Mouse (Mus musculus) embryonic fibroblast, embryonic 13.5 days (primary cell): ENCODE results near the gene Slc39a11. TPM values are rescaled to one million over a fixed set of nuclear protein-coding genes. Genes with fewer than 3 reads are reported as not detected.

Source experiments
- H3K27ac ChIP-seq: 2 replicates; pipeline ENCODE4 v1.5.1; 2012; ENCODE audit warnings: low read length, control low read depth, inconsistent platforms; ENCODE audit not compliant: insufficient read depth
- H3K4me1 ChIP-seq: 2 replicates; pipeline ENCODE4 v1.6.1; 2011; ENCODE audit warnings: low read length; ENCODE audit not compliant: control insufficient read depth, insufficient read depth
- H3K4me3 ChIP-seq: 2 replicates; pipeline ENCODE4 v1.5.1; 2011; ENCODE audit warnings: mild to moderate bottlenecking, control low read depth, low read length; ENCODE audit not compliant: insufficient read depth
- CTCF ChIP-seq: IDR thresholded peaks from 2 replicates; pipeline ENCODE4 v1.5.1; 2011; ENCODE audit warnings: mild to moderate bottlenecking, control low read depth, low read length, moderate library complexity, borderline replicate concordance; ENCODE audit not compliant: insufficient read depth
- POLR2A ChIP-seq: IDR thresholded peaks from 2 replicates; pipeline ENCODE4 v1.6.1; 2011; ENCODE audit warnings: low read depth, mild to moderate bottlenecking, control low read depth, low read length, moderate library complexity
- polyA plus RNA-seq: library from polyadenylated mRNA; stranded (reverse); fragments of >200 nt; gene quantifications from 2 replicates; pipeline ENCODE4 v1.2.4, GENCODE M21; 2011; ENCODE audit warnings: low read depth; ENCODE audit not compliant: missing spikeins, insufficient read length

The Slc39a11 gene
- polyA plus RNA-seq, 1 experiment = 21.4 TPM

- Histone ChIP-seq H3K4me1 (no peaks in the 10 kb centered on the region), H3K4me3 (no peak overlapping the region), H3K27ac (no peak overlapping the region)
- TF ChIP-seq POLR2A (no peak), CTCF (no peak)
Observed at GRCm38 (mm10) chr11:113520373-113520772, 129.5 kb downstream of the Slc39a11 start.

- Histone ChIP-seq H3K4me1 (no peaks in the 10 kb centered on the region), H3K4me3 (no peak overlapping the region), H3K27ac (no peak overlapping the region)
- TF ChIP-seq POLR2A (no peak), CTCF (no peak)
Observed at GRCm38 (mm10) chr11:113519973-113520372, 129.9 kb downstream of the Slc39a11 start.

GRCm38 (mm10) chr11:113518176-113518575 is 131.7 kb downstream of the Slc39a11 start:
- H3K4me3 ChIP-seq = no peak overlapping the region
- TF ChIP-seq CTCF = no peak
- no peak for TF ChIP-seq POLR2A
- H3K4me1 ChIP-seq = no peaks in the 10 kb centered on the region
- no peak overlapping the region for H3K27ac ChIP-seq

GRCm38 (mm10) chr11:113516156-113516555 is 133.7 kb downstream of the Slc39a11 start:
- Histone ChIP-seq H3K4me1 (no peaks in the 10 kb centered on the region), H3K4me3 (no peak overlapping the region), H3K27ac (no peak overlapping the region)
- TF ChIP-seq POLR2A (no peak), CTCF (no peak)

DNA sequence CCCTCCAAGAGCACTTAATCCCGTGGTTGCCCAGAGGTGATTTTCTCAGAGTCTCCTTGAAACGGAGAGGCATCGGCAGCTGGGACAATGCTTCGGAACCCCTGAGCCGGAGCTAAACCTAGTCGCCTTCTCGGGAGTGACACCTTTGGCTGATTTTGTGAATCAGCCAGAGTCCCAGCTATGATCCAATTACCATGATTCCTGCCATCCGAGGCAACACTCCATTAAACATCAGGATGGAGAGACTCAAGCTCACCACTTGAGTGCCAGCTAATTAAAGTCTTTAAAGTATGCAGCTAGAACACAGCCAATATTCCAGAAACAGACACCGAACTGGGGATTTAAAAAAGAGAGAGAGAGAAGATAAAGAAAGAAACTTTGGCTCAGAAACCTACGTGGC is 136.9 kb downstream of the Slc39a11 start:
- no peak for TF ChIP-seq CTCF
- TF ChIP-seq POLR2A = no peak
- Histone ChIP-seq H3K4me1 (no peaks in the 10 kb centered on the region), H3K27ac (no peak overlapping the region), H3K4me3 (no peak overlapping the region)

GRCm38 (mm10) chr11:113512150-113512549 is 137.7 kb downstream of the Slc39a11 start:
- Histone ChIP-seq H3K4me1 (no peaks in the 10 kb centered on the region), H3K4me3 (no peak overlapping the region), H3K27ac (no peak overlapping the region)
- TF ChIP-seq POLR2A (no peak), CTCF (no peak)

DNA sequence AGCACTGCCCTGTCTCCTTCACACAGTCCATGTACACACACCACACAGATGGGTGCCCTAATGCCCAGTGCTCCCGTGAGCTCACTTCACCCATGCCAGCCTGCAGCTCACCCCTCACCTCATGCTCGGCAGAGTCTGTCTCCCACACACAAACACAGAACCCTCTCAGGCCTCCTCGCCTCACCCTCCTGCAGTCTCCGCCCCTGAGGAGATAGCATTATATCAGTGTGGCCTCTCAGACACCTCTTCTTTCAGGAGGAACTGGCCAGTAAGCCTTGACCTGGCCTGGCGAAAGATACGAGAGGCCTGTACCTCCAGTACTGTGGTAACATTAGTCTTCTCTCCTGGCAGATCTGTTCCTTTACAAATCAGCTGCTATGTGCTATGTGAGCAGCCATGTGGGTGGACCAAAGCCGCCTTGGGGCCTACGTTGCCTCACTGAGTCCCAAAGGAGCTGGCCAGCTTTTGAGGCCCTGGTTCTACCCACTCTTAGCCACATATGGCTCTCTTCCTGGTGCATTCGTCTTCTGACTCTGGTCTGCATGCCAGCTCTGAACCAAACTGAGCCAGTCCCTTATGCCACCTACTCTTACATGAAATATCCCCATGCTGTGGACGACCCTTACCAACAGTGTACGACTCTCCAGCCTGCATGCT is 138.8 kb downstream of the Slc39a11 start:
- TF ChIP-seq POLR2A (no peak), CTCF (no peak)

GRCm38 (mm10) chr11:113510249-113510648 is 139.6 kb downstream of the Slc39a11 start:
- TF ChIP-seq CTCF = no peak
- no peak for TF ChIP-seq POLR2A
- Histone ChIP-seq H3K4me1 (no peaks in the 10 kb centered on the region), H3K4me3 (no peak overlapping the region), H3K27ac (no peak overlapping the region)

More for the DNA sequence above, 138.8 kb downstream of the Slc39a11 start:
- Histone ChIP-seq H3K4me1 (no peaks in the 10 kb centered on the region), H3K27ac (no peak overlapping the region), H3K4me3 (no peak overlapping the region)

DNA sequence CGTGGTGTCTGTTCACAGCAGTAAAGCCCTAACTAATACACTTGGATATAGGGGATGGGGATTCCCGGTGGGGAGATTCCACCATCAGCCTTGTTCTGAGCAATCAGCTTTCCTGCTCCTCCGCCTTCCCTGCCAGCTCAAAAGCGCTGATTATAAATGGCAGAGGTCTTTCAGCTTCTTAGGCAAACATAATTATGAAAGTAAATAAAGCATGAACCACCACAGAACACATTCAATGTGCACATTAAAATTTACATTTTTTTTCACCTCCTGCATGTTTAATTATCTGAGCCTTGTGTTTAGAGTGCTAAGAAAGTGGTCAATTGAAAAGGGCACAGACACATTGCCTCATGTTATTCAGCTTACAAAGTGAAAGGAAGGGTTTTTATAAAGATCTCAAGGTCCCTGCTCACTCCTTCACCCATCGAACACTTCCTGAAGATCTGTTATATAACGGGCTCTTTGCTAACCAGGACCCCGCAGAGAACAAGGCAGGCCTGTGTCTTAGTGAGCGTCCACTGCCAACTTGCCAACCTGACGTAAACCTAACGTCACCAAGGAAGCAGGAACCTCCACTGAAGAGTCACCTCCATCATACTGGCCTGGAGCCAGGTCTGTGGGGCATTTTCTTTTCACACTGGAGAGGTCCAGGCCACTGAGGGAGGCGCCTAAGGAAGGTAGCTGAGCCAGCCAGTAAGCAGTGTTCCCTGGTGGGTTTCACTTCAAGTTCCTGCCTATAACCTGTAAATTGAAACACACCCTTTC is 142.0 kb downstream of the Slc39a11 start:
- Histone ChIP-seq H3K27ac (no peak overlapping the region), H3K4me1 (no peaks in the 10 kb centered on the region), H3K4me3 (no peak overlapping the region)
- no peak for TF ChIP-seq CTCF
- TF ChIP-seq POLR2A = no peak

DNA sequence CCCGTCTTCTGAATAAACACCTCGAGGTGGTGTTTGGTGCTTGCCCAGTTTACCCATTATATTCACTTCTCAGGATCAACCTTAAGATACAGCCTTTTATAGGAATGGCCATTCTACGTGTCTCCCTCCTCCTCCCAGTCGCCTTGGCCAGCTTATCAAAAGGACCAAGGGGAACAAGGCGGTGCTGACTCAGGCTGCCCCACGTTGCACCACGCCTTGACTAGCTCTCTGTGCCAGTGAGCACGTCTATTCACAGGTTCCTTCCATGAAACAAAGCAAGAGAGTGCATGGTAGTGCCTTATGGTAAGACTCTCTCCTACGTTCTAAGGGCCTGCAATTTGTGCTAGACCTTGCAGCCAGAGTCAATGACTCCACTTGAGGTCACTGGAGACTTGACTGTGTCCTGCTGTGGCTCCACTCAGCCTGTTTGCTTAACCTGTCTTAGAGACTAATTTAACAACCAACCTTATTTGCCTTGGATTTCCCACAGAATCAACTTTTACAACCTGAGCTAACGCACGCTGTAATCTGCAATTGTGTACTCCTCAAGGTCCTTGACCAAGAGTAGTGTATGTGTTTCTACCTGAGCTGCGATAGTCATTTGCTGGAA is 144.2 kb downstream of the Slc39a11 start:
- no peak overlapping the region for H3K4me3 ChIP-seq
- TF ChIP-seq POLR2A = no peak
- no peak for TF ChIP-seq CTCF
- H3K4me1 ChIP-seq = no peaks in the 10 kb centered on the region
- no peak overlapping the region for H3K27ac ChIP-seq
